In the genomic region with DNA sequence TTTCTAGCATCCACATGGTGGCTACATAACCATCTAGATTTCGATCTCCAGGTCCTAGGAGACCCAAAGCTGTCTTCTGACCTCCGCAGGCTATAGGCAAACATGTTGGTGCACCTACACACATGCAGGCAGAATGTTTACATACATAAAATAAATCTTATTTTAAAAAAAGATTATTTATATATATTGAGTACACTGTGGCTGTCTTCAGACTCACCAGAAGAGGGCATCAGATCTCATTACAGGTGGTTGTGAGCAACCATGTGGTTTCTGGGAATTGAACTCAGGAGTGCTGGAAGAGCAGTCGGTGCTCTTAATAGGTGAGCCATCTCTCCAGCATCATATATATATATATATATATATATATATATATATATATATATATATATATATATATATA, we compare ENCODE assay signal across 13 mouse cellular contexts. TPM values are rescaled to one million over a fixed set of nuclear protein-coding genes. Genes with fewer than 3 reads are reported as not detected.
A peak's percentile ranks its signal among the peaks of the same experiment; 100 is the strongest.
DNase-seq lines count a peak whose midpoint lies in the region; ATAC-seq and TF ChIP-seq lines count a peak whose summit lies in the region.
"Had no signal": no experiment of that assay in that cellular context is flagged by ENCODE, and none has a peak within 500 bp of the region (broad histone marks: within the 10 kb centered on the region; RNA-seq: fewer than 3 reads in every experiment).

No protein-coding gene starts in this region.

- 0 out of 4 replicates have a peak, but pooled peaks cover 0 to under 1% of the 10 kb centered on the region in 2 experiments for H3K4me1 ChIP-seq in liver, embryonic 14.5 days (replicated peaks; ENCODE audit: control insufficient read depth in 2 of 2, insufficient read depth in 2 of 2, low read length in 1 of 2)
- no peaks in the 10 kb centered on the region for H3K4me1 ChIP-seq in liver, embryonic 11.5 days (replicated peaks; ENCODE audit: control insufficient read depth, insufficient read depth, low read length)
- peaks cover 22% of the 10 kb centered on the region for H3K4me1 ChIP-seq in E14TG2a.4 (replicated peaks; ENCODE audit: low read depth, low read length)
- H3K4me1 ChIP-seq: heart, embryonic 15.5 days had no signal

- H3K27me3 ChIP-seq in liver, embryonic 14.5 days (ENCODE audit: control insufficient read depth, insufficient read depth, low read length), result no peaks in the 10 kb centered on the region
- H3K27me3 ChIP-seq in liver, embryonic 11.5 days (replicated peaks; ENCODE audit: control insufficient read depth, insufficient read depth, low read length), result no peaks in the 10 kb centered on the region
- H3K27me3 ChIP-seq in E14TG2a.4 (ENCODE audit: insufficient read depth, low read length), result no peaks in the 10 kb centered on the region
- H3K27me3 ChIP-seq: heart, embryonic 15.5 days had no signal

- H3K27ac ChIP-seq in gastrocnemius, adult 2 months, result no peak overlapping the region
- no peak overlapping the region for H3K27ac ChIP-seq in liver, embryonic 14.5 days
- no peak overlapping the region for H3K27ac ChIP-seq in liver, embryonic 11.5 days (ENCODE audit: low read depth, low read length)
- H3K27ac ChIP-seq: heart, embryonic 15.5 days had no signal

- no peaks in the 10 kb centered on the region for H3K9me3 ChIP-seq in liver, embryonic 14.5 days (ENCODE audit: control insufficient read depth, low read length)
- no peaks in the 10 kb centered on the region for H3K9me3 ChIP-seq in liver, embryonic 11.5 days (ENCODE audit: control insufficient read depth, low read length)
- H3K9me3 ChIP-seq in E14TG2a.4 (ENCODE audit: low read length), result no peaks in the 10 kb centered on the region
- H3K9me3 ChIP-seq: heart, embryonic 15.5 days had no signal

- H3K9ac ChIP-seq in liver, embryonic 14.5 days (replicated peaks), result no peak overlapping the region
- H3K9ac ChIP-seq in liver, embryonic 11.5 days (ENCODE audit: low read depth, low read length), result no peak overlapping the region
- H3K9ac ChIP-seq: heart, embryonic 15.5 days had no signal

- no peak for ATAC-seq in liver, embryonic 14.5 days (ENCODE audit: insufficient read depth)
- no peak for ATAC-seq in liver, embryonic 11.5 days (replicated peaks; ENCODE audit: low FRiP score)

- TF ChIP-seq EP300 in liver, embryonic 14.5 days (IDR thresholded peaks at IDR 0.05; ENCODE audit: low read depth), result no peak

- no peak overlapping the region for H3K4me2 ChIP-seq in liver, embryonic 14.5 days (ENCODE audit: low read depth)
- no peak overlapping the region for H3K4me2 ChIP-seq in liver, embryonic 11.5 days
- H3K4me2 ChIP-seq: heart, embryonic 15.5 days had no signal

- no peak for DNase-seq in gastrocnemius, adult 2 months
- no peak for DNase-seq in gastrocnemius, postnatal 14 days
- no peak for DNase-seq in liver, embryonic 14.5 days (ENCODE audit: low read depth in 3 of 3, low spot score in 3 of 3)
- DNase-seq in liver, embryonic 11.5 days (ENCODE audit: low spot score), result no peak
- DNase-seq in naive thymus-derived CD4-positive, alpha-beta T cell, adult 2 months (ENCODE audit: low read depth), result peak; percentile 9
- DNase-seq in adrenal gland, postnatal 36 days, result no peak
- DNase-seq: cerebellum, postnatal 14 days; kidney, adult 2 months; spleen, adult 18-20 months; thymus, postnatal 36 days had no signal

- no peaks in the 10 kb centered on the region; the same call in none of the 2 replicates for H3K36me3 ChIP-seq in liver, embryonic 14.5 days (replicated peaks; ENCODE audit: control insufficient read depth, insufficient read depth, low read depth)
- peaks cover 9% of the 10 kb centered on the region for H3K36me3 ChIP-seq in liver, embryonic 11.5 days (ENCODE audit: control insufficient read depth, insufficient read depth, low read length)
- peaks cover 58% of the 10 kb centered on the region for H3K36me3 ChIP-seq in E14TG2a.4 (ENCODE audit: insufficient read depth, low read length)

- no peak overlapping the region for H3K4me3 ChIP-seq in gastrocnemius, adult 2 months
- H3K4me3 ChIP-seq in liver, embryonic 14.5 days (ENCODE audit: insufficient read depth in 1 of 2, low read depth in 2 of 2, low read length in 2 of 2), result no peak overlapping the region
- no peak overlapping the region for H3K4me3 ChIP-seq in liver, embryonic 11.5 days (ENCODE audit: low read depth, low read length)
- no peak overlapping the region for H3K4me3 ChIP-seq in E14TG2a.4 (replicated peaks; ENCODE audit: low read length)
- H3K4me3 ChIP-seq: heart, embryonic 15.5 days; myocyte had no signal

- WGBS in liver, embryonic 14.5 days (ENCODE audit: insufficient replicate concordance), result 66% methylated on average over 3 of the region's 3 CpGs
- WGBS in liver, embryonic 11.5 days, result 76% methylated on average over 3 of the region's 3 CpGs

- peak; percentile 49 for TF ChIP-seq CTCF in gastrocnemius, adult 2 months (IDR thresholded peaks at IDR 0.05)
- TF ChIP-seq CTCF in liver, embryonic 14.5 days (IDR thresholded peaks at IDR 0.05; ENCODE audit: low read depth), result peak; percentile 21; the same call in 1 of the 2 replicates
- peak; percentile 17; the same call in 1 of the 2 replicates for TF ChIP-seq CTCF in E14TG2a.4 (conservative IDR thresholded peaks at IDR 0.05; ENCODE audit: low read length)

- intact Hi-C loops in gastrocnemius, adult 2 months (cut with DNase I), result loop anchor here (5.0 kb wide), 1 partner anchor 118 kb away; no protein-coding TSS in a partner anchor
- intact Hi-C loops in gastrocnemius, postnatal 14 days (cut with DNase I; ENCODE audit: low total_unique reads), result no loop called here

RNA-seq across cellular contexts. Expression of a gene that starts 50.6 kb away (rescaled TPM):
- total RNA-seq in gastrocnemius, adult 2 months (2021), result 10 to 100 TPM; 13.3 to 15.6 TPM
- 1 to 10 TPM; 9.3 to 10.0 TPM for total RNA-seq in gastrocnemius, postnatal 14 days (2021)
- 7.3 and 8.3 TPM in 2 replicates for polyA plus RNA-seq in liver, embryonic 14.5 days (2012; rRNA removed)
- polyA plus RNA-seq in liver, embryonic 14.5 days (2014; fragmentation: Nextera tagmentation; extraction: Ambion mirVana), result 7.1 and 7.5 TPM in 2 replicates
- 22.6 and 24.0 TPM in 2 replicates for polyA plus RNA-seq in liver, embryonic 11.5 days (2014; fragmentation: Nextera tagmentation; extraction: Ambion mirVana)
- total RNA-seq in adrenal gland, postnatal 36 days (2021), result 10 to 100 TPM; 38.0 to 41.1 TPM
